Mouse (Mus musculus) frontal cortex, adult 2 months (tissue): ENCODE measurements at regions not wholly inside any gene's neighbourhood (a gene's known extent, or its start where the extent isn't known, plus 50 kb on each side); places are given as distances from the start of the nearest gene placed in this dataset.
A peak's percentile ranks its signal among the peaks of the same experiment; 100 is the strongest.
"Not testable (repeated sequence)": the region's sequence is repeated elsewhere in the genome, so short reads cannot be mapped to it uniquely, and the experiment has no call there.

Experiments used
- DNase-seq, 2 experiments: peaks; one replicate each; pipeline ENCODE4 v3.0.0; 2022; ENCODE audit warnings: low spot score in 1 of 2; ENCODE audit errors: extremely low spot score in 1 of 2

- DNase-seq = peak; percentile 43 to 85
These were observed 124.0 kb downstream of the Akain1 start for GRCm38 (mm10) chr17:69563165-69563564.

GRCm38 (mm10) chr17:69571070-69571669 is 132.0 kb downstream of the Akain1 start:
- not testable (repeated sequence) for DNase-seq

DNA sequence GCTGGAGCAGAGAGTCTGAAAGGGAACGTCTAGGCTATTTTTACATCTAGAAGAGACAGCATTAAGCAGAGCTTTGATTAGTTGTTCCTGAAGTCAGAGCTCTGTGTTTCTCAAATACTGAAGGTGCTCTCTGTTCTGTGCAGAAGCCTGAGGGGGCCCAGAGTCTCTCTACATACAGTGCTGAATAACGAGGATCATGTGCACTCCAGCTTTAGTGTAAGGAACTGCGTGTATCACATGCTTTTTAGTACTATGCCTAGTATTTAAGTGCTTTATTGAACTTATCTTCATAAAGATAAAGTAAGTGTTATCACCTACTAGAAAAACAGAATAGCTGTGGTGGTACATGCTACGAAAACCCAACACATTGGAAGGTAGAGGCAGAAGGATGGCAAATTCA is 151.4 kb downstream of the Akain1 start:
- no peak for DNase-seq

DNA sequence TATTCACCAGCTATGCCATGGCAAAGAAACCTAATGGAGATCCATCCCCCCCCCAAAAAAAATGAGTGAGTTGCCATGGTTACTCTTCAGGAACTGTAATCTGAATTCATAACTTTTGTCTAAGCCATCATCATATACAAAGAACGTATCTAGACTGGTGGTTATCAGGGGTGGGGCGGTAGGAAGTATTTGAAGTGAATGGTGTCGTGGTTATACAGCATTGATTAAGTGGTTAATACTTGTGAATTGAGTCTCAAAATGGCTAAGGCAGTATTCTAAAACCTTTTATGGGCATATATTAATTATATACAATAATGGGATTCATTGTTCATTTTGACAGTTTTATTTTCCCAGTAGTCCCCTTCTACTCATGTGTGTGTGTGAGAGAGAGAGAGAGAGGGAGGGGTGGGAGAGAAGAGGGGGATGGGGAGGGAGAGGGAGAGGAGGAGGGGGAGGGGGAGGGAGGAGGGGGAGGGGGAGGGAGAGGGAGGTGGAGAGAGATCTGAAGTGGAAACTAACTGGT is 158.7 kb downstream of the Akain1 start:
- DNase-seq = no peak

GRCm38 (mm10) chr17:69598461-69598860 is 159.3 kb downstream of the Akain1 start:
- peak in 1 of 2 experiments; percentile 4 for DNase-seq

- DNase-seq = no peak
These were observed 164.5 kb downstream of the Akain1 start for GRCm38 (mm10) chr17:69603596-69603995.

DNA sequence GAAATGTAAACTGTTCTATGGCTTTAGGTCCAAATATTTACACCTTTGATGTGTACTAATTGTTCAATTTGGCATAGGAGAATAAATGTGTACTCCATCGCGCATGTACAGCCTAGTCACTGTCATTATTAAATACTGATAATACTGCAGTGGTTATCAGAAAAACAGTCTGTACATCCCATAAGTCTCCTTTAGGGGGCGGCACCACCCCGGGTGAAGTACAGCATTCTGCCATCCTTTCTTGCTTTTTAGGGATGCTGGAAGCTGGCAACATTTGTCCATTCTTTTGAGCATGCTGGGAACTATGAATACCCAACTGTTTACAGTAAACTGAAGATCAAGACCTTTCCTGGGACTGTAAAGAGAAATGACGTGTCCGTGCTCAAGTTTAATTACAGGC is 165.6 kb downstream of the Akain1 start:
- DNase-seq = peak in 1 of 2 experiments; percentile 81

DNA sequence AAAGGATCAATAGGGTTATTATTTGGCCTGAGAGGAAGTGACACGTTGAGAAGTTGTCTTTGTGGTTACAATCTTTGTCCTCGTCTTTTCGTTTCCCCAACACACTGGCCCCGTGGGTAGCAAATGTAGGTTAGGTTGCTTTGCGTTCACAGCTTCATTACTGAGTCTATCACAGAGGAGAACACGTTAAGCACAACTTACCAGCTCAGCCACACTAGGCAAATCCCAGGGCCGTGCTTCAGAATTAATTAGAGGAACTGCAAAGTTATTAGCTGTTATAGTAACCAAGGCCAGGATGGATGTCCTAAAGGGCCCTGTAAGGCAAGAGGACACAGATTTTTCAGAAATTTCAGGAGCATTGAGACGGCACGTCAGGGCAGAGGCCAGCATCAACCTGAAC is 166.3 kb downstream of the Akain1 start:
- DNase-seq = no peak

GRCm38 (mm10) chr17:69631411-69631810 is 192.3 kb downstream of the Akain1 start:
- DNase-seq = peak; percentile 3 to 4

GRCm38 (mm10) chr17:69650496-69650895 is 211.4 kb downstream of the Akain1 start:
- not testable (repeated sequence) for DNase-seq

DNA sequence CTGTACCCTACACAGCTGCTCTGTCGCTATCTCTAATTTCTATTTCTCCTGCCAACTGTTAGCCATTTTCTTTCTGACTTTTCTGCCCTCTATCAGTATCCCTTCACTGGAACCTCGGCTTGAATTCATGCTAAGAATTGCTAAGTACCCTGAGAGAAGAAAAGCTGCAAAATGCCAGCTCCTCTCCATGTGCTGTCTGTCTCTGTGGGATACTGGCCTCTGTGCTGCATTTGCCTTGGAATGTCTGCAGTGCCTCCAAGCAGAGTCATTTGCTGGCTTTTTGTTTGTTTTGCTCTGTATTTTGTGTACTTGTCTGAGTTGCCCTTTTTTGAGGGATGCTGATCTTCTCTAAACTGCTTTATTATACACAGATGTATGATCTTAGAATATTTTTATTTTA is 215.5 kb downstream of the Akain1 start:
- no peak for DNase-seq

GRCm38 (mm10) chr17:69672530-69672929 is 233.4 kb downstream of the Akain1 start:
- peak; percentile 28 to 74 for DNase-seq

DNA sequence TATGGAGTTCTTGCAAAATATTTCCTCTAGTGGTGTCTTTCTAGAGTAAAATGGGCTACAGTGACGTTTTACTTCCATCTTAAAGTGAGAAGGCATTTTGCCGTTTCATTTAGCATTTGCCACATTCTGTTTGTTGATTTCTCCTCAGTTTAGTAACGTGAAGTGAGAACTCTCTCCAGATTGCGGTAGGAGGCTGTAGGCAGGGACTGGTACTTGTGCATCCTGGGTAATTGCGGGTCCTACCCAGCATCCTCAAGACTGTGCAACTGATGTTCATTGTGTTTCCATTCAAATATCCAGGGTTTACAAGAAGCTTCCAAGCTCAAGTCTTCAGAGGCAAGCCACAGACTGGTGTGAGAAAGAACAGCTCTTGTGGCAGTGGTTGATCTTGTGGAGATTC is 244.0 kb downstream of the Akain1 start:
- DNase-seq = peak; percentile 31 to 61

DNA sequence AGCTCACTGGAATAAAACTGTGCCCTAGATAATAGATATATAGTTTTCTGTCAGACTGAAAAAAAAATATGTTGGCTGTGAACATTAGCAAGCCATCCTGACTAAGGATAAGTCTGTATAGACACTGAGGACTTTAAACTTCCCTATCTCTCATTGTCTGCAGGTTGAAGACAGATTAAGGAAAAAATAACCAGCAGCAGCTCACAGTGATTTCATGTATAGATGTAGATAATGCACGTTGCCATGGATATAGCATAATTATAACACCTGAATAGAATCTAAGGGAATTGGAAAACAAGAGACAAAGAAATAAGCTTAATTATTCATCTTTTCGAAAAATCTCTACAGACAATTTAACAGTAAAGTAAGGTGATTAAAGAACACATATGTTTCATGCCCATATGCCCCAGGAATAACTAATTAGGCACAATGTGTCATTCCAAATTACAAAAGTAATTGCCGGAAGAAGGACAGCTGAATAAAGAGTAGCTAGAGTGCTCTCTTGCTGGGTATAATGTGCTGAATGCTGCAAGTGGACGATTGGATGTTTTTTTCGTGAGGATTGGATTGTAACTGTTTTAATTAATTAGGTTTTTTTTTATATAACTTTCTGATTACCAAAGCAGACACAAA is 246.6 kb downstream of the Akain1 start:
- DNase-seq = no peak

DNA sequence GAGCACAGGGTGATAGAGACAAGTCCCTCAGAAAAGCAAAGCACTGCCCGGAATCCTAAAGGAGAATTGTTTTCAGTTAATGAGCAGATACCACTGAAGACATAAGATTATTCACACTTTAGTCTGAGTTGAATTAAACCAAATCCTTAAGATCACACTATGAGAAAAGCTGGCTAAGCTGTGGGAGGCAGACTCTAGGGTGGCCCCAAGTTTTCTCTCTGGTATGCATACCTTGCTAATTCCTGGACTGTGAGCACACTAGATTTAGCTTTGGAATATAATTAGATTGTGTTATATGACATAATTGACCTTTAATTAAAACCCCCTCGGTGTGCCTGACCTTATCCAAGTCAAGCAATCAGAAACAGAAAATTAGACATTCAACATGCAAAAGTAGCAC is 247.3 kb downstream of the Akain1 start:
- no peak for DNase-seq

GRCm38 (mm10) chr17:69695341-69695740 is 256.2 kb downstream of the Akain1 start:
- DNase-seq = peak; percentile 60 to 68

DNA sequence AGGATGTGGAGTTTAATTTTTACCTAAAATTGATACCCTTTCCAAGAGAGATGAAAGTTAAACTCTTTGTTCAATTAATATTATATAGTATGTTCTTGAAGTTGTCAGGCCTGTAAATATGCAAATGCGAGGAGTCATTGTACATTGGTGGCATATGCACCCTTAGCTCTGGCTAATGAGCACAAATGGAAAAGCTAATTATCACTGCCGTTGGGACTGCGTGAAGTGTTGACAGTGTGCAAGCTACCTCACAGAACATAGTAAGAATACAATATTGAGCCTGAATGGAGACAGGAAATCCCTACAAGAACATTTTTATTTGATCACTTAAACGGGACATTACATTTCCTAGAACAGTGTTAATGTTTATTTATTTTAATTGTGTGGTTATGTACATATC is 241.5 kb upstream of the Dlgap1 start:
- no peak for DNase-seq

DNA sequence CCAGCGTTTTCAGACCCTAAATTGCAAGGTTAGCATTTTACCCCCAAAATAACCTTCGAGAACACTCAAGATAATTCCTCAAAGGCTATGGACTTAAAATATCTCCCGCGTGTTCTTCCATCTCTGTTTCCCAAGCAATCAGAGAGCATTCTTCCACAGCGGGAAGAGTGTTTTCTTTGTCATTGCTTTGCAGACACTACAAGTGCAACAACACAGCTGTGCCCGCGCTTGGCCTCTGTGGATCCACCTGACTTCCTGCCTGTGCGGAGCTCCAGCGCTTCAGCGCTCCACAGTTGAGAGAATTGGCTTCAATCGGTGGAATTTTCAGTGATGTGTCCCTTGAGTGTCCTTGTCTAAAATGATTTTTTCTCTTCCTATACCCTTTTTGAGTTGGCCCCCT is 235.9 kb upstream of the Dlgap1 start:
- DNase-seq = peak; percentile 2 to 5

GRCm38 (mm10) chr17:69736379-69737096 is 232.3 kb upstream of the Dlgap1 start:
- DNase-seq = peak; percentile 4 to 5

DNA sequence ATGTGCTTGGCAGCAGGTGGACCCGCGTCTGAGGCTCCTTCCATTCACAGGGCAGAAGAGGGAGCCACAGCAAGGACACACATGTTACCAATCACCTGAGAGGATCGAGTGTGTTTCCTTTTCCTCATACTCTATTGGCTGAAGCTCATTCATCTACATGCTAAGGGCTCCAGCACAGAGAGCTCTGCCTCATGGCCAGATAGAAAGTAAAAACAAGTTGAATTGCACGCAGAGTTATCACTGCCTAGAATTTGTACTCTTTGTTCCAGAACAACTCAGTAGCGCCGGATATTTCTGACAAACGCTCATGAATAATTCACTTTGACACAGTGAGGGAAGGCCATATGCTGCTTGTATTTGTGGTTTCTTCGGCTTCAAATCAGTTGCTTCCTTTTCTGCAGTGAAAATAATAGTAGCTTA is 199.9 kb upstream of the Dlgap1 start:
- peak; percentile 74 to 81 for DNase-seq

GRCm38 (mm10) chr17:69770046-69770445 is 198.8 kb upstream of the Dlgap1 start:
- DNase-seq = peak; percentile 76 to 81

- no peak for DNase-seq
These were observed 187.7 kb upstream of the Dlgap1 start for GRCm38 (mm10) chr17:69781201-69781600.
